Mouse (Mus musculus) ES-E14 (cell line): ENCODE data around the gene Inca1.

ENCODE experiments used
- MAFK ChIP-seq: IDR thresholded peaks from 2 replicates; pipeline ENCODE4 v1.6.1; 2014; ENCODE audit warnings: mild to moderate bottlenecking, low read depth, low read length, inconsistent platforms; ENCODE audit not compliant: insufficient read depth
- ZC3H11A ChIP-seq: IDR thresholded peaks from 2 replicates; pipeline ENCODE4 v1.6.1; 2012; ENCODE audit warnings: low read depth, mild to moderate bottlenecking, inconsistent platforms, low read length, borderline replicate concordance

GRCm38 (mm10) chr11:70639976-70640375 is 60.0 kb downstream of the Inca1 start:
- TF ChIP-seq MAFK: no peak
- TF ChIP-seq ZC3H11A: no peak
